Mouse (Mus musculus) liver, embryonic 14.5 days (tissue): ENCODE data around the gene Gcgr. TPM values are rescaled to one million over a fixed set of nuclear protein-coding genes. Genes with fewer than 3 reads are reported as not detected.

Experiments
- ATAC-seq: fragments of 200-750 bp; cut with Nextera tagmentation; 2 replicates; pipeline ENCODE4 v1.8.0; 2017; ENCODE audit warnings: moderate number of reproducible peaks, mild to moderate bottlenecking, moderate library complexity; ENCODE audit not compliant: insufficient read depth
- DNase-seq, 3 experiments: peaks; one replicate each; pipeline ENCODE4 v3.0.0-alpha.2; 2012 to 2013; ENCODE audit warnings: low read depth in 3 of 3, low spot score in 3 of 3
- H3K27ac ChIP-seq: fragments of 300-500 bp; sonication (generic); 2 replicates; pipeline ENCODE4 v1.5.1; 2014; ENCODE audit warnings: moderate library complexity, mild to moderate bottlenecking, control low read depth, inconsistent platforms
- H3K27me3 ChIP-seq: fragments of 300-500 bp; sonication (generic); 2 replicates; pipeline ENCODE4 v1.6.1; 2014; ENCODE audit warnings: mild to moderate bottlenecking, low read length, moderate library complexity; ENCODE audit not compliant: control insufficient read depth, insufficient read depth
- H3K36me3 ChIP-seq: fragments of 300-500 bp; sonication (generic); replicated peaks from 2 replicates; pipeline ENCODE4 v1.6.1; 2014; ENCODE audit warnings: low read depth; ENCODE audit not compliant: control insufficient read depth, insufficient read depth
- H3K4me1 ChIP-seq, 2 experiments: fragments of 200-500 bp in 1 of 2; fragments of 300-500 bp in 1 of 2; sonication (generic) in 1 of 2; replicated peaks; 2 replicates each; pipeline ENCODE4 v1.6.1; 2012 to 2014; ENCODE audit warnings: antibody characterized with exemption in 1 of 2, inconsistent platforms in 1 of 2, low read length in 1 of 2; ENCODE audit not compliant: control insufficient read depth in 2 of 2, insufficient read depth in 2 of 2
- H3K4me2 ChIP-seq: fragments of 300-500 bp; sonication (generic); 2 replicates; pipeline ENCODE4 v1.6.1; 2014; ENCODE audit warnings: low read depth, mild to moderate bottlenecking, control low read depth, moderate library complexity
- H3K4me3 ChIP-seq, 2 experiments: fragments of 200-500 bp in 1 of 2; fragments of 300-500 bp in 1 of 2; sonication (generic) in 1 of 2; 2 replicates each; pipeline ENCODE4 v1.5.1; 2012 to 2014; ENCODE audit warnings: low read depth in 2 of 2, low read length in 2 of 2, mild to moderate bottlenecking in 2 of 2, control low read depth in 1 of 2, inconsistent platforms in 1 of 2, moderate library complexity in 1 of 2; ENCODE audit not compliant: insufficient read depth in 1 of 2
- H3K9ac ChIP-seq: fragments of 300-500 bp; sonication (generic); replicated peaks from 2 replicates; pipeline ENCODE4 v1.6.1; 2014; ENCODE audit warnings: mild to moderate bottlenecking, control low read depth, moderate library complexity
- H3K9me3 ChIP-seq: fragments of 300-500 bp; sonication (generic); 2 replicates; pipeline ENCODE4 v1.6.1; 2016; ENCODE audit warnings: low read length, mixed read lengths; ENCODE audit not compliant: control insufficient read depth
- CTCF ChIP-seq: IDR thresholded peaks from 2 replicates; pipeline ENCODE4 v1.5.1; 2016; ENCODE audit warnings: antibody characterized with exemption, low read depth, control low read depth
- EP300 ChIP-seq: IDR thresholded peaks from 2 replicates; pipeline ENCODE4 v1.6.1; 2016; ENCODE audit warnings: antibody characterized with exemption, low read depth
- WGBS: fragments of 180-500 bp; shearing (Covaris S2); extraction: QIAGEN DNeasy Blood & Tissue Kit; methylation state at CpG from one replicate; pipeline ENCODE4 v1.1.7; 2014; ENCODE audit not compliant: insufficient replicate concordance; 5-methylcytosine and 5-hydroxymethylcytosine counted together
- polyA plus RNA-seq, 2 experiments: library from polyadenylated mRNA; depleted of rRNA in 1 of 2; stranded (reverse) in 1 of 2; unstranded in 1 of 2; fragments of >200 nt; fragmentation: Nextera tagmentation in 1 of 2; extraction: Ambion mirVana in 1 of 2; gene quantifications; 2 replicates each; pipeline versions ENCODE4 v1.2.1 to v1.2.3; 2012 to 2014

The Gcgr gene
- polyA plus RNA-seq, 2 experiments = 11.6 to 19.8 TPM

DNA sequence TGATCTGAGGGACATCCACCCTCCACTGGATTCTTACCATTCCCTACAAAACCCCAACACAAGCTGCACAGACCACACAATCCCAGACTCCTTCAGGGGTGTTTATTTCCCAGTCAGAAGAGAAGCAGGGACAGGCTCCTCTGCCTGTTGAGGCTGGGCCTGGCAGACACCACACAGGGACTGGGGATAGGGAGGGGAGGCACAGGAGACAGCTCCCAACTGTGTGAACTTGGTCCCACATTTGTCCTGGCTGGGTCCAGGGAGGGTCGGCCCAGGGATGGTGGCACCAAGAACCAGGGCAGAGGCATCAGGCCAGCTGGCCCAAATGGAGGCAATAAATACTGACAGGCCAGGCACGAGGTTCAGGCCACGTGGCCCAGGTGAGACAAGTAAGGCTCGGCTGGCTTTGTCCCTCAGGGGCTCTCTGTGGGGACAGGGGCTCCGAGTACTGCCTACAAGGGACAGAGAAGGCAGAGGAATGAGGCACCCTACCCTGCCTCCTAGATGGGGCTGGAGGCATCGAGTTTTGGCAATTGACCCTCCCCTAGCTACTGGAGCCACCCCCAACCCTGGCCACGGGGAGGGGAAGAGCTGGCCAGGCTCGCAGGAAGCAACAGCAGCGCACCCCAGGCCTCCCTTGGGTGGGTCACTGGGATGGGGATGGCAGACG lies 47.7 kb downstream of the Gcgr start:
- TF ChIP-seq EP300 (no peak), CTCF (no peak)
- no peak for DNase-seq
- H3K4me2 ChIP-seq = no peak overlapping the region
- H3K9ac ChIP-seq = no peak overlapping the region
- H3K36me3 ChIP-seq = peaks cover 18% of the 10 kb centered on the region
- no peaks in the 10 kb centered on the region for H3K9me3 ChIP-seq
- H3K27me3 ChIP-seq = no peaks in the 10 kb centered on the region
- no peak overlapping the region for H3K4me3 ChIP-seq
- H3K4me1 ChIP-seq = peaks cover 22 to 25% of the 10 kb centered on the region in 2 experiments
- ATAC-seq = no peak
- WGBS = 76% methylated on average over 10 of the region's 10 CpGs
- H3K27ac ChIP-seq = no peak overlapping the region

DNA sequence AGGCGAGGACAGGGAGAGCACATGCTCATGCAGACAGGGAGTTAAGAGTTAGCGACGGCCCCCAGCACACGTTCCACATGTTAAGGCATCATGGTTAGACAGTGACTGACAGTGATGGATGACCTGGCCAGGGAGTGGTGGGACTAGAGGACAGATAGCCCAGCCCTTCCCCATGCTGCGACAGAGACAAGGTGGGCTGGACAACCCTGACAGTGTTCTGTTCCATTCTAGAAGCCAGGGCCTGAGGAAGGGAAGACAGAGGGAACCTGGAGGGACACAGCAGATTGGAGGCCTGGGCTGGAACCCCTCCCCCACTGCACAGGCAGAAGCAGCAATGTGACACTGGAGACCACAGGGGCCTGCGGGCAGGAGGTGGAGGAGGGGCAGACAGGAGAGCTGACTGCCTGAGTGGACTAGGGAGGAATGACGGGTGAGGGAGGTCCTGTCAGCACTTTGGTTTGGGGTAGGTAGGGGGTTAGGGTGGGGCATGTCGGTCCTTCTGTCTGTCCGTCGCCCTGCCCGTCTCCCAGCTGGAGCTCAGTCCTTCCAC lies 48.3 kb downstream of the Gcgr start:
- Histone ChIP-seq H3K36me3 (peaks cover 18% of the 10 kb centered on the region), H3K9ac (no peak overlapping the region), H3K4me2 (no peak overlapping the region), H3K27me3 (no peaks in the 10 kb centered on the region), H3K27ac (no peak overlapping the region), H3K9me3 (no peaks in the 10 kb centered on the region), H3K4me3 (no peak overlapping the region), H3K4me1 (peaks cover 22 to 25% of the 10 kb centered on the region in 2 experiments)
- TF ChIP-seq CTCF (no peak), EP300 (no peak)
- WGBS = 87% methylated on average over 11 of the region's 11 CpGs
- ATAC-seq (no peak), DNase-seq (no peak)

DNA sequence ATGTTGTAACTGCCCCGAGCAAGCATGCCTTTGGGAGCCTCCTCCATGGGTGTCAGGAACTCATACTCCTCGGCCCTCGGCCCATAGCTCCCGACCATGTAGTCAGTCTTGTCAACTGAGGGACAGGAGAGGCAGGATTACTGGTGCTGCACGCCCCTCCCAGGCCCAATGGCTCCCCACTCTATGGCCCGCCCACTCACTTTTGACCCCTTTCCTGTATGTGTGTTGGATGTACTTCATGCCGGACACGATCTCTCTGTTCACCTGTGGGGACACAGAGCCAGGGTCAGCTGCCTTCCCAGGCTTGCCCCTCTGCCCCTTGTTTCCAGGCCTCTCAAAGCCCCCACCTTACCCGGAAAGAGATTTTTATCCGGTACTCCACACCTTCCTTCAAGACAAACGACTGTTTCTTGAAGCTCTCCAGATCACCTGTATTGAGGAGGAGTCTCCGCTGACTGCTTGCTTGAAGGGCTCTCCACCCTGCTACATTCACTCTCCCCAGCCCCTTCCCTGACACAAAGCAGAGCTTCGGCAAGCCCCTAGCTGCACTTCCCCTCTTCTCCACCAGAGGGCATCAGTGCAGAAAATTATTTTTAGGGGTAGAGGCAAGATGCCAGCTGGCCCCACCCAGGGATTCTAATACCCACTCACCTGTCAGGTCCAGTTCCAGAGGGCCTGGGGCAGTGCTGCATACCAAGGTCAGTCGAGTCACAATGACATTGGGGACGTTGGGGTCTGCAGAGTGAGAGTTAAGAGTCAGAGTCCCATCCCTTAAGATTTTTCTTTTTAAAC lies 49.0 kb downstream of the Gcgr start:
- peak overlapping the region; percentile 86 to 89 for H3K4me3 ChIP-seq
- peaks cover 18% of the 10 kb centered on the region for H3K36me3 ChIP-seq
- no peaks in the 10 kb centered on the region for H3K27me3 ChIP-seq
- TF ChIP-seq EP300 (no peak), CTCF (peak; percentile 95)
- WGBS = 57% methylated on average over 15 of the region's 15 CpGs
- DNase-seq (peak in 1 of 3 experiments; percentile 56), ATAC-seq (no peak)
- peaks cover 18 to 21% of the 10 kb centered on the region in 2 experiments for H3K4me1 ChIP-seq
- H3K4me2 ChIP-seq = peak overlapping the region; percentile 98
- no peak overlapping the region; the same call in 1 of the 2 replicates for H3K27ac ChIP-seq
- H3K9me3 ChIP-seq = no peaks in the 10 kb centered on the region
- H3K9ac ChIP-seq = no peak overlapping the region

DNA sequence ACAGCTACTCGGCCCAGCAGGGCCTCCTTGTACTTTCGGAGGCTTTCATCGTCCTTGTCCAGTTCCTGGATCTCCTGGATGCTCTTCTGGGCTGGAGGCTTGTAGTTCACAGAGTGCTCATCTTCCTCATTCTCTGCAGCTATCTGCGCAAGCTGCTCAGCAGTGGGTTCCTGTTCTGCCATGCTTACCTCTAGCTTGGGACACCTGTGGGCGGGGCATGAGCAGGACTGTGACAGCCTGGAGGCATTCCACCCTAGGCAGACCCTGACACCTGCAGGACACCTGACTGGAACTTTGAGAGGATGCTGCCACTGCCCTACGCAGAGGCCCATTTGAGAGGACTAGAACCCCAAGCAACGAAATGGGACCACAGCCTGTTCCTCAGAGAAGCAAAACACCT lies 49.7 kb downstream of the Gcgr start:
- Histone ChIP-seq H3K9ac (peak overlapping the region; percentile 86), H3K4me2 (peak overlapping the region; percentile 98), H3K27me3 (no peaks in the 10 kb centered on the region), H3K4me3 (peak overlapping the region; percentile 86 to 89), H3K27ac (peak overlapping the region; percentile 70), H3K36me3 (peaks cover 22% of the 10 kb centered on the region), H3K4me1 (peaks cover 16 to 19% of the 10 kb centered on the region in 2 experiments), H3K9me3 (no peaks in the 10 kb centered on the region)
- DNase-seq (no peak), ATAC-seq (no peak)
- no peak for TF ChIP-seq EP300
- TF ChIP-seq CTCF = no peak
- WGBS = 41% methylated on average over 7 of the region's 7 CpGs

DNA sequence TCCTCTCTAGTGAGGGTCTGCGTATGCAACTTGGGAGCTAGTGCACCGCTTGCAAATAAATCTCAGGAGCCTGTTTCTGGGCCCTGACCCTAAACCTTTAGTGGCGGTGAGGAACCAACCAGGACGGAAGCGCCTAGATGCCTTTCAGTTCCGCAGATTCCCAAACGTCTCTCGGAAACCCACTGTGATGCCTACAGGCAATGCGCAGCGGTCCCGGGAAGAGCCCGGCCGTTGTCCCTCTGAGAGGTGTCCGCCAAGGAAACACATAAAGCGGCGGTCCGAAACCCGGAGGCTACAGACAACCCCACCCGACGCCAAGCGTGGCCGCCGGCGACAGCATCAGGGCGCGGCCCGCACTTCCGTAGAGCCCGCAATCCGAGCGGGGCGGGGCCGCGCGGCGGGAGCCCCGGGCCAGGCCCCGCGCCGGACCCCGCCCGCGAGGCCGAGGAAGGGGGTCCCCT lies 50.4 kb downstream of the Gcgr start:
- Histone ChIP-seq H3K4me1 (peaks cover 16 to 19% of the 10 kb centered on the region in 2 experiments), H3K4me3 (peak overlapping the region; percentile 86 to 89), H3K27me3 (no peaks in the 10 kb centered on the region), H3K9ac (peak overlapping the region; percentile 86), H3K36me3 (peaks cover 29% of the 10 kb centered on the region), H3K27ac (peak overlapping the region; percentile 70), H3K4me2 (peak overlapping the region; percentile 98), H3K9me3 (no peaks in the 10 kb centered on the region)
- DNase-seq = no peak
- no peak for TF ChIP-seq EP300
- TF ChIP-seq CTCF = no peak
- WGBS = under 1% methylated on average over 44 of the region's 44 CpGs
- ATAC-seq = peak; percentile 71
